Mouse (Mus musculus): Measurements from ENCODE around the gene Efcab2. TPM values are rescaled to one million over a fixed set of nuclear protein-coding genes. Genes with fewer than 3 reads are reported as not detected.

Efcab2 gene
- polyA plus RNA-seq, 1 experiment: 0.38 TPM

DNA sequence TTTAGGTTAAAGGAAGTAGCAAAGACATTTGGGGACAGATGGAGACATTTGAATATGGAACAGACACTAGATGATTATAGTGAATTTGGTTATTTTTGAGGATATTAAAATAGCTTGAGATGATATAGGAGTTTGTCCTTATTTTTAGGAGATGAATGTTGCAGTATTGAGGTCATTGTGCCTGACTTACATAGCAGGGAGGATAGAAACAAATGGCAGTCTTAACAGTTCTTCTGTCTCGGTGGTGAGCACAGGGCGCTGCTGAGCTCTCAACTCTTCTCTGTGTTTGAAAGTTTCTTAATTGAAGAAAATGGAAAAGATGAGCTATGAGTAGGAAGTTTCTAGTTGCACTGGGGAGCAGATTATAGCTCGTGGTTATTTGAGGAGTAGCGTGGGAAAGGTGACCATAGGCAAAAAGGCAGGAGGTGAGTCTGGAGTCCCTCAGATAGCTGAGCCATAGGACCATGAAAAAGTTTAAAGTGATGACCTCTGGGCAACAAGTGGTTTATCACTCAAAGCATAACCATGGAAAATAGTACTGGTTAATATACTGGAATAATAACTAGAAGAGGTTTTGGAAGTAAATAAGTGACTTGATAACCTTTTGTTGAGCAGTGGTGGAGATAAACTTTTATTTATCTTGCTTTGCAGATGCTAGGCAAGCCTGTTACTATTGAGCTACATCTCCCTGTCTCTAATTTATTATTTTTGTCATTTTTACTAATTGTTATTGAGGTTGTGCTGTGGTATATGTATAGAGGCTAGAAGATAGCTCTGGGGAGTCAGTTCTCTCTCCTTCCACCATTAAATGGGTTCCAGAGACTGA lies 25.9 kb downstream of the Efcab2 start:
- Histone ChIP-seq H3K36me3 (replicated peaks; ENCODE audit: low read length) (no peaks in the 10 kb centered on the region), H3K27me3 (replicated peaks) (no peaks in the 10 kb centered on the region), H3K4me3 (replicated peaks) (no peak overlapping the region), H3K9me3 (no peaks in the 10 kb centered on the region), H3K4me1 (peaks cover 16% of the 10 kb centered on the region)
- TF ChIP-seq GATA1 (IDR thresholded peaks at IDR 0.05; ENCODE audit: borderline replicate concordance, low read length): no peak
- no peak for TF ChIP-seq FLI1 (IDR thresholded peaks at IDR 0.05; ENCODE audit: low read length)

DNA sequence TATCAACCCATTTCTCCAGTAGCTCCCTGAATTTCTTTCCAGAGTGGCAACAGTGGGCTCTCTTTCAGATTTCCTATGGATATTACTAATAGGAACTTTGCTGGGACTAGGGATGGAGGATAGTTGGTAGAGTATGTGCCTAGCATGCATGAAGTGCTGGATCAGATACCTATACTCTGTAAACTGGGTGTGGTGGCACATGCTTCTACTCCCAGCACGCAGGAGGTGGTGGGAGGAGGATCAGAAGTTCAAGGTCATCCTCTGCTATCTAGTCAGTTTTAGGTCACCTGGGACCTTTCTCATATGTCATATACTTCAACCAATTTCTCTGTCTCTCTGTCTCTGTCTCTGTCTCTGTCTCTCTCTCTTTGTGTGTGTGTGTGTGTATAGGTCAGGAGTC lies 27.7 kb downstream of the Efcab2 start:
- no peaks in the 10 kb centered on the region for H3K9me3 ChIP-seq
- no peaks in the 10 kb centered on the region for H3K27me3 ChIP-seq (replicated peaks)
- peaks cover 30% of the 10 kb centered on the region for H3K4me1 ChIP-seq
- H3K36me3 ChIP-seq (replicated peaks; ENCODE audit: low read length): no peaks in the 10 kb centered on the region
- no peak overlapping the region for H3K4me3 ChIP-seq (replicated peaks)
- TF ChIP-seq GATA1 (IDR thresholded peaks at IDR 0.05; ENCODE audit: borderline replicate concordance, low read length): no peak
- no peak for TF ChIP-seq FLI1 (IDR thresholded peaks at IDR 0.05; ENCODE audit: low read length)

DNA sequence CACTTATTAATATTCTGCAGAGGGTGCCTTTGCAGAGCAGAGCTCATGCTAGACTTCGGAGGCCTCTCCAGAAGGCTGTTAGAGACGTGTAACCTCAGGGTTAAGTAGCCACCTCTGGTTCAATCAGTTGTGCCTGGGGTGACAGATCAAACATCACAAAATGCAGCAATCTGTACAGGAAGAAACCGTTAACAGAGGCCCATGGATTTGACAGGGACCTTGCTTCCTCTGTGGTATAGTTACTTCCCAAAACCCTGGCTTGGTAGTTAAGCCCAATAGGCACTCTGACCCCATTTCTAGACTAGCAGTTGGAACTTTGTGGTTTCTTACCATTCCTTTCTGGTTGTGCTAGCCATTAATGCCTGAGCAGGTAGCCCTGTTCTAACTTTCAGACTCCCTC lies 38.5 kb downstream of the Efcab2 start:
- H3K36me3 ChIP-seq (replicated peaks; ENCODE audit: low read length): no peaks in the 10 kb centered on the region
- H3K4me1 ChIP-seq: peaks cover 52% of the 10 kb centered on the region
- H3K4me3 ChIP-seq (replicated peaks): no peak overlapping the region
- H3K27me3 ChIP-seq (replicated peaks): no peaks in the 10 kb centered on the region
- no peaks in the 10 kb centered on the region for H3K9me3 ChIP-seq
- TF ChIP-seq FLI1 (IDR thresholded peaks at IDR 0.05; ENCODE audit: low read length): no peak
- no peak for TF ChIP-seq GATA1 (IDR thresholded peaks at IDR 0.05; ENCODE audit: borderline replicate concordance, low read length)

DNA sequence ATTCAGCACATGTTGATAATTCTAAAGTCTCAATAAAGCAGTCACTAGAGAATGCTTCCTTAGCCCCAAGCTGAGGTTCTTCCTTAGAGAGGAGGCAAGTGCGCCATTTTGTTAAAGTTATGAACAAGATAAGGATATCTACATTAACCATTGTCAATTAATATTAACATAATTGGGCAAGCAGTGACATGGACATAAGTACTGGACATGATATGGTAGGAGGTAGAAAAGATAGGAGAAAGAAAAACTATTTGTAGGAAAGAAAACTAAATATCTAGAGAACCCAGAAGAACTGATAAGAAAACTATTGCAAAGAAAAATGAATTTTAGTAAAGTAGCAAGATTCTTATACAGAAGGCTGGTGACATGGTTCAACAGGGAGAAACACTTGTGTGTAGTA lies 41.2 kb downstream of the Efcab2 start:
- no peaks in the 10 kb centered on the region for H3K9me3 ChIP-seq
- H3K36me3 ChIP-seq (replicated peaks; ENCODE audit: low read length): no peaks in the 10 kb centered on the region
- TF ChIP-seq GATA1 (IDR thresholded peaks at IDR 0.05; ENCODE audit: borderline replicate concordance, low read length) (no peak), FLI1 (IDR thresholded peaks at IDR 0.05; ENCODE audit: low read length) (no peak)
- H3K4me1 ChIP-seq: peaks cover 66% of the 10 kb centered on the region
- no peak overlapping the region for H3K4me3 ChIP-seq (replicated peaks)
- no peaks in the 10 kb centered on the region for H3K27me3 ChIP-seq (replicated peaks)

DNA sequence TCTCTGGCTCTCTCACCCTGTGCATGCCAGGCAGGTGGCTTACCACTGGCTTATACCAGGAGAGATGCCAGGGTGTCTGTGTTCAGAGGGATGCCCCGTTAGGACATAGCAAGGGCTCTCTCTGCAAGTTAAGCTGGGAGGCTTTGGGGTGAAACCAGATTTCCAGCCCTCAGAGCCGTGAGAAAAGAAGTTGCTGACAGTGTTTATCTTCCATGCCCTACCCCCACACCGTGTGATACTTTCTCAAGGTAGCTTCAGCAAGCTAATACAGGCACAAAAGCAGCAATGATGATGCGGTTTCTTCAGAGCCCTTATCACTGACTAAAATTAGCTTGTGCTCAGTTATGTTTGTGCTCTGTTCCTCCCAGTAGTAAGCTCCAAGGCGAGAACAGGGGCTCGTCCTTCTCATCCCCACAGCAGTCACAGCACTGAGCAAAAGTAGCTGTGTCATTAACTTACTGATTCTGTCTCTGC lies 42.4 kb downstream of the Efcab2 start:
- Histone ChIP-seq H3K9me3 (no peaks in the 10 kb centered on the region), H3K4me1 (peaks cover 74% of the 10 kb centered on the region), H3K36me3 (replicated peaks; ENCODE audit: low read length) (peaks cover 3% of the 10 kb centered on the region), H3K4me3 (replicated peaks) (peak overlapping the region; percentile 84), H3K27me3 (replicated peaks) (no peaks in the 10 kb centered on the region)
- TF ChIP-seq FLI1 (IDR thresholded peaks at IDR 0.05; ENCODE audit: low read length) (no peak), GATA1 (IDR thresholded peaks at IDR 0.05; ENCODE audit: borderline replicate concordance, low read length) (no peak)

DNA sequence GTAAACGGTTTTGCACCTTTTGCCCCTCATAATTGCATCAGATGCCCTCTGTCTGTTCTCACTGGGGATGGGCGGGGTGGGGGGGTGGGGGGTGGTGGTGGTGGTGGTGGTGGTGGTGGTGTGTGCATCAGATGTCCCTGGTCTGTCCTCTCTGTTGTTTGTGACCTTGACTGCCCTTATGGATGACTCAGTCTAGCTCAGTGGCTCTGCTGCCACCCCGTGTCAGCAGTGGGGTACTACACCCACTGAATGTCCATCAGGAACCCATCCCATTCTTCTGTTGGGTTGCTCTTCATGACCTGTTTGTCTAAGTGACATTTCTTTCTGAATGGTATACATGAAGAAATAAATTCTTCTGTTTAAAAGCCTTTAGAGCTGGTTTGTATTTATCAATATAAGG lies 43.3 kb downstream of the Efcab2 start:
- Histone ChIP-seq H3K9me3 (no peaks in the 10 kb centered on the region), H3K4me3 (replicated peaks) (peak overlapping the region; percentile 72), H3K4me1 (peaks cover 70% of the 10 kb centered on the region), H3K36me3 (replicated peaks; ENCODE audit: low read length) (peaks cover 3% of the 10 kb centered on the region), H3K27me3 (replicated peaks) (no peaks in the 10 kb centered on the region)
- TF ChIP-seq FLI1 (IDR thresholded peaks at IDR 0.05; ENCODE audit: low read length) (no peak), GATA1 (IDR thresholded peaks at IDR 0.05; ENCODE audit: borderline replicate concordance, low read length) (no peak)

DNA sequence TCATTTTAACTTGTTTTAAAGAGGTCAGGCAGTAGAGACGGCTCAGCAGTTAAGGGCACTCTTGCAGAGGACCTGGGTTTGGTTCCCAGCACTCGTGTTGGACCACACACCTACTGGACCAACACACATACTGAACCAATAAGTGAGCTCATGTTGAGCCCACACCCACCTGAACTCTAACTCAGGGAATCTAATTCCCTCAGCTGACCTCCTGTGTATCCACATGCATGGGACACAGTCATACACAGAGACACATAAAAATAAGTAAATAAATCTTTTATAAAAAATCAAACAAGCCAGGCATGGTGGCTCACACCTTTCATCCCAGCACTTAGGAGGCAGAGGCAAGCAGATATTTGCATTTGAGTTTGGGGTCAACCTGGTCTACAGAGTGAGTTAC lies 44.0 kb downstream of the Efcab2 start:
- Histone ChIP-seq H3K4me1 (peaks cover 70% of the 10 kb centered on the region), H3K4me3 (replicated peaks) (peak overlapping the region; percentile 33), H3K36me3 (replicated peaks; ENCODE audit: low read length) (peaks cover 3% of the 10 kb centered on the region), H3K27me3 (replicated peaks) (no peaks in the 10 kb centered on the region), H3K9me3 (no peaks in the 10 kb centered on the region)
- TF ChIP-seq GATA1 (IDR thresholded peaks at IDR 0.05; ENCODE audit: borderline replicate concordance, low read length): no peak
- TF ChIP-seq FLI1 (IDR thresholded peaks at IDR 0.05; ENCODE audit: low read length): no peak

DNA sequence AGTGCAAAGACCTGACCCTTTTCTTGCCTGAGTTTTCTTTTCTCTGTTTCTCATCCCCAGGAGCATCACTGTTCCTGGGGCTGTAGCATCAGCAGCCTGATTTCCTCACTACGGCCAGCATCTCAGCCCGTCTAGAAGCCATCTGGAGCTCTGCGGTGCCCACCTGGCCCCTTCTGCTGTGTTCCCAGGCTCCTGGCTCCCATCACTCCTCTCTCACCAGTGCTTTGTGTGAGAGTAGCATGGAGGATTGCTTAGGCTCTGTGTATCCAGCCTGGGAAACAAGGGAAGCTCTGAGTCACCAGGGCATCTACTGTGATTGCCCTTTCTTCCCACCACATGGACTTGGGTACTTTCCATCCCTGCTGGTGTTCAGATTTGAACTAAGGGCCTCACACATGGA lies 48.2 kb downstream of the Efcab2 start:
- TF ChIP-seq FLI1 (IDR thresholded peaks at IDR 0.05; ENCODE audit: low read length): no peak
- no peak for TF ChIP-seq GATA1 (IDR thresholded peaks at IDR 0.05; ENCODE audit: borderline replicate concordance, low read length)
- peaks cover 3% of the 10 kb centered on the region for H3K36me3 ChIP-seq (replicated peaks; ENCODE audit: low read length)
- H3K4me1 ChIP-seq: peaks cover 36% of the 10 kb centered on the region
- no peaks in the 10 kb centered on the region for H3K27me3 ChIP-seq (replicated peaks)
- H3K4me3 ChIP-seq (replicated peaks): no peak overlapping the region
- H3K9me3 ChIP-seq: no peaks in the 10 kb centered on the region

DNA sequence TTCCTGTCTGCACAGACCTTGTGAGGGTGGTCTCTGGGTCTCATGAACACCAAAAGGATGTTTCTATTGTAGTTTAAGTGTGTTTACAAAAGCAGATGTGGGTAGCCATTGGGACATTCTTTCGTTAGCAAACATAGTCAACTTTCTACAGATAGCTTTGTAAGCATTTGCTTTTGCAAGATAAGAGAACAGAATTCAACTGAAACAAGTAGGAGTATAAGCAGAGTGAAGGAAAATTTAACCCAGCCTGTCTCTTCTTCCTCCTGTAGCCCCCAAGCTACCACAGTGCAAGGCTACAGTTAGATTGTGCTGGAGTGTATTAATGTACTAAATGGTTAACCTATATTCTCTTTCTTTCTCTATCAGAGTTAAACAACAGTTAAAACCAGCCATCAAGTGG lies 49.2 kb downstream of the Efcab2 start:
- Histone ChIP-seq H3K36me3 (replicated peaks; ENCODE audit: low read length) (peaks cover 3% of the 10 kb centered on the region), H3K4me3 (replicated peaks) (no peak overlapping the region), H3K27me3 (replicated peaks) (no peaks in the 10 kb centered on the region), H3K9me3 (no peaks in the 10 kb centered on the region), H3K4me1 (peaks cover 29% of the 10 kb centered on the region)
- no peak for TF ChIP-seq GATA1 (IDR thresholded peaks at IDR 0.05; ENCODE audit: borderline replicate concordance, low read length)
- no peak for TF ChIP-seq FLI1 (IDR thresholded peaks at IDR 0.05; ENCODE audit: low read length)

DNA sequence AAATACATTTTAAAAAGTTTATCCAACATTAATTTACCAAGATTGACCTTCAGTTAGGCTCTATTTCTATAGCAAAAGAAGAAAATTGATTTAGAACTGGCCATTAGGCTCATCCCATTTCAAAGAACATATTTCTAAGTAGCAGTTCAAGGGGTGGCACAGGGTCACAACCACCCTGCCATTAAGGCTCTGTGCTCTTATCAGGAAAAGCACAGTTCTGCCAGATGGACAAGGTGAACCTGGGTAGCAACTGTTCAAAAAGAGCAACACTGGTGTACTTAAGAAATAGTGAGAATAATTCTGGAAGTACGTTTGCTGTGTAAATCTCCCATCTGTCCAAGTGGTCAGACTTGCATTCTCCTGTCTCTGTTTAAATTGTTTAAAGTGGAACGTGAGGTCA lies 52.1 kb downstream of the Efcab2 start:
- H3K36me3 ChIP-seq (replicated peaks; ENCODE audit: low read length): peaks cover 2% of the 10 kb centered on the region
- peaks cover 12% of the 10 kb centered on the region for H3K9me3 ChIP-seq
- H3K4me1 ChIP-seq: peaks cover 13% of the 10 kb centered on the region
- no peak overlapping the region for H3K4me3 ChIP-seq (replicated peaks)
- no peaks in the 10 kb centered on the region for H3K27me3 ChIP-seq (replicated peaks)
- TF ChIP-seq GATA1 (IDR thresholded peaks at IDR 0.05; ENCODE audit: borderline replicate concordance, low read length) (no peak), FLI1 (IDR thresholded peaks at IDR 0.05; ENCODE audit: low read length) (no peak)

Measured in megakaryocyte, embryonic 14.5 days (primary cell).